Mouse (Mus musculus): ENCODE data around the gene Gpld1.
"Not testable (repeated sequence)": the region's sequence is repeated elsewhere in the genome, so short reads cannot be mapped to it uniquely, and the experiment has no call there.

Gpld1 gene

DNA sequence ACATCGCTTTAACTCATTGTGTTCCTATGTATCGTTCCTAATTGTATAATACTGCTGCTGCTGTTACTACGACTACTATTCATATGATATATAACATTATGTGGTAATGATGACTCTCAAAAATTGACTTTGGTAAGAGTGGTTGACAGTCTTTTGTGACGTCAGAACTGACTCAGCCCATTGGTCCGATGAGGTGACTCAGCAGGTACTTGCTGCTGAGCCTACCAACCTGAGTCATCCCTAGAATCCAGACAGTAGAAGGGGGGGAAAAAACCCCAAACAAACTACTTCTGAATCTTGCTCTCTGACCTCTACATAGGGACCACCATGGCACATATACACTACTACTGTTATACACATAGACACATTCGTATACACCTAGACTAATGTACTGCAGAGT, 5.9 kb downstream of the Gpld1 start:
- DNase-seq (ENCODE audit: low spot score): no peak

DNA sequence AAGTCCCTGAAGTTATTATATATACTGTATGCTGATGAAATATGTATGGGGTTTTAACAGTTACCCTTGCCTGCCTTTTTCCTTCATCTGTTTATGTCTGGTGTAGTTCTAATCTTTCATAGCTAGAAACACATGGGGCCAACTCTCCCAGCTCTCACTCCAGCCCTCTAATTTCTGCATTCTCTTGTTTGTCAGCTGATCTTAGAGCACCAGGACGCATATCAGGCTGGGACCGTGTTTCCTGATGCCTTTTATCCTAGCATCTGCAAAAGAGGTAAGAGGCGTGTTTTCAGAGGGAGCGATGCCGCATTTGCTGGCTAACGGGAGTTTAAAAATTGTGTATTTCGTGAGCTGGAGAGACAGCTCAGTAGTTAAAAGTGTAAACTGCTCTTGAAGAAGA, 9.7 kb downstream of the Gpld1 start:
- DNase-seq (ENCODE audit: low spot score): no peak

DNA sequence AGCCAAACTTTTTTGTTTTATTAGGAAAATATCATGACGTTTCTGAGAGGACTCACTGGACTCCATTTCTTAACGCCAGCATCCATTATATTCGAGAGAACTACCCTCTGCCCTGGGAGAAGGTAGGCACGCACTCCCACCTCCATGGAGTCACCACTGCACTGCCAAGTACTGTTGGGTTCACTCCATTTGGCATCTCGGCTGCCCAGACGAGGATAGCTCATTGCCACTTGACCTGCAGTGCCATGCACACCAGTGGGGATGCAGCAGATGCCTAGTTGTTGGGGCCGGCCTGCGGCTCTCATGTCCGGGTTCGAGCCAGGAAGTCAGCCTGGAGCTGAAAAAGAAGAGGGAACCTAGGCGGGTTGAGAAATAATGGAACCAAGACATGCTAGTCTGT, 12.1 kb downstream of the Gpld1 start:
- no peak for DNase-seq (ENCODE audit: low spot score)

DNA sequence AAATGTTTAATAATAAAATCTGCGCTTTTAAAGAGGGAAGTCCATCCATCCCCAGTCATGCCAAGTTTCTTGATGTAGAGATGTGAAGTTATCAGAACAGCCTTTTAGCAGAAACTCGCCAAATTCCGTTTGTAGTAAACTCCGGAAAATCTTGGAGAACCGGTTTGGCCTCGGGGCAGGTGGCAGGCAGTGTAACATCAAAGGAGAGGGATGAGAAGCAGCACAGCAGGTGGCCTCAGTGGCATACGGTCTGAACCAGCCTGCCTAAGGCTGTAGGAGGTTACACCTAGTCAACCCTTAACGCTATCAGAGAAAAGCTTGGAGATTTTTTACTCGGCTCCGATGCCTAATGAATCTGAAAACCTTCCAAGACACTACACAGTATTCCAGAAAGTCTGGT, 12.5 kb downstream of the Gpld1 start:
- DNase-seq (ENCODE audit: low spot score): no peak

DNA sequence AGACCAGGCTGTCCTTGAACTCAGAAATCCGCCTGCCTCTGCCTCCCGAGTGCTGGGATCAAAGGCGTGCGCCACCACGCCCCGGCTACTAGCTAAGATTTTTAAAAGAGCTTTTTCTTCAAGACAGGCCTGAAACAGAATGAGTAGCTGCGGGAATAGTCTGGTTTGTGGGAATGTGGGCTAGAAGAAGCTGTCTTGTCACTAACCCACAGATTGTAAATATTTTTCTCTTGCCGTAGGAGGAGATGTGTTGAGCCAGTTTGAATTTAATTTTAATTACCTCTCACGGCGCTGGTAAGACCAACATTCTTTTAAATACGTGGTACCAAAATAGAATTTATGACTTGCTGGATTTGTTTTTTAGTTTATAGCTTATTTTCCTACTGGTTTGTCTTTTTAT, 15.7 kb downstream of the Gpld1 start:
- no peak for DNase-seq (ENCODE audit: low spot score)

DNA sequence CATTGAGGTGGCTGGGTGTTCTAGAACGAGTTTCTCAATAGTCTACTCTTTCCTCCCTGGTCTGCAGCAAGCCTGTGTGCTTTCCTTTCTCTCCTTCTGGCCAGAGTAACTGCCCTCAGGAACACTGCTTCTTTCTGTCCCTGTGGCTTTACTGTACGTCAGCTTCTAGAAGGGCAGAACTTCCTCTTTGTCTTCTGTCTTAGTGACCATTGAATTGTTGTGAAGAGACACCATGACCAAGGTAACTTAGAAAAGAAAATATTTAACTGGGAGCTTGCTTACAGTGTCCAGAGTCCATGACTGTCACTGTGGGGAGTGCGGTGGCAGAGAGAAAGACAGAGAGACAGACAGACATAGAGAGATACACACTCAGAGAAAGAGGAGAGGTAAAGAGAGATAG, 17.1 kb downstream of the Gpld1 start:
- DNase-seq (ENCODE audit: low spot score): no peak

DNA sequence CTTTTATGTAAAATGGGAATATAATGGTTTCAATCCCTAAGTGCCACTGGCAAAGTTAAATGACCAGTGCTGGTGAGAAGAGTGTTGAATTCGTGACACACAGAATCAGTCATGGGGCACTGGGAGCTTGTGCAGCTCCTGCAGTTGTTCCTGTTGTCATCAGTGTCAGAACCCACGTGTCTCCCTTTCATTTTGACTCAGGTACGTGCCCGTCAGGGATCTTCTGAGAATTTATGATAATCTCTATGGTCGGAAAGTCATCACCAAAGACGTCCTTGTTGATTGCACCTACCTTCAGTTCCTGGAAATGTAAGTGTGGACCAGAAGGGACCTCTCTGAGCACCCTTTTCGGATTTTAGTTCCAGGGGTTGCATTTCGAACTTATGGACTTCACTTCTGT, 19.2 kb downstream of the Gpld1 start:
- DNase-seq (ENCODE audit: low spot score): no peak

DNA sequence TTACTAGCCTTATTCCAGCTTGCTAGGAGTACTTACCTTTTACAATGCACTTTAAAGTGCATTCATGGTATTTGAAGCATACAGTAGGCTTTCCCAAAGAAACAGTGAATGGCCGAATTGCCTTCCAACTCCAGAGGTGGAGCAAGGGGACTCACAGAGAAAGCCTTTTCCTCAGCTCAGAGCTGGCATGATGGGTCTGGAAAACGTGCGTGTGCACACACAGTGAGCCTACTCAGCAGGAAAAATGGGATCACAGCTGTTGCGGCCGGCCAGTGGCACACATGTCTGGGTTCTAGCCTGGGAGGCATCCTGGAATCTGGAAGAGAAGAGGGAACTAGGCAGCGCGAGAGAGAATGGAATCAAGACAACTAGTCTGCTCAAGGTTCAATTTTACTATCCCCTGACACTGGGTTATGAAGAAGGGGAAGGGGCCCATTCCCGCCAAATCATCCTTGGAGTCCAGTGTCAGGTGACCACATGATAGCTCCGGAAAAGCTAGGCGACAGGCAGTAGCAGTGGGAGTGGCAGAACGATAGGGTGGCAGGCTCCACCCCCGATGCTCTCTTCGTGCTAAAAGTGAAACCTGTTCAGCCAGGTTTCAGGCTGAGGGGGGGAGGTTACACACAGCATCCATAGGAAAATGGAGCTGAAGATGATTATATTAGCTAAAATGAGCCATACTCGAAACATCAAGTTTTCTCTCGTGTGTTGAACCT, 22.3 kb downstream of the Gpld1 start:
- DNase-seq (ENCODE audit: low spot score): peak; percentile 45

DNA sequence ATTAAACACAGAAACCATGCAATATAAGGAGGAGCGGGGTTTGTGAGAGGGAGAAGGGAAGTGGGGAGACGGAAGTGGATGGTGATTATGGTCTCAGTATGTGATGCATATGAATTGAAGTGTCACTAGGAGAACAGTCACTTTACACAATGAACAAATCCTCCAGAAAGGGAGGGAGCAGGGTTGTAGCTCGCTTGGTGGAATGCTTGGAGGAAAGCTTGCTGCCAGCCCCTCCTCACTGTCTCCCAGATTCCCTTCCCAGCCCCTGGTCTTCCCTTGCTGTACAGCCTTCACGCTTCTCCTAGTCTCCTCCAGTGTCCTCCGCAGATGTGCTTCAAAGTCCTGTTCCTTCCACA, 22.9 kb downstream of the Gpld1 start:
- DNase-seq (ENCODE audit: low spot score): peak; percentile 13

DNA sequence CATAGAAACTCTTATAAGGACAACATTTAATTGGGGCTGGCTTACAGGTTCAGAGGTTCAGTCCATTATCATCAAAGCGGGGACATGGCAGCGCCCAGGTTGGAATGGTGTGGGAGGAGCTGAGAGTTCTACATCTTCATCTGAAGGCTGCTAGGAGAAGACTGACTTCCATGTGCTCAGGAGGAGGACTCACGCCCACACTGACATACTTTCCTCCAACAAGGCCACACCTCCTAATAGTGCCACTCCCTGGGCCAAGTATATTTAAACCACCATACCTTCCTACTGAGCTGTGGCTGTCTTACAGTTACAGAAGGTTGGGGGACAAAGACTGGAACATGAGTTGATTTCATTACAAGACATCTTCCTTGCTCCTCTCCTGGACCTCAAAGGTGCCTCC, 28.8 kb downstream of the Gpld1 start:
- DNase-seq (ENCODE audit: low spot score): not testable (repeated sequence)

DNA sequence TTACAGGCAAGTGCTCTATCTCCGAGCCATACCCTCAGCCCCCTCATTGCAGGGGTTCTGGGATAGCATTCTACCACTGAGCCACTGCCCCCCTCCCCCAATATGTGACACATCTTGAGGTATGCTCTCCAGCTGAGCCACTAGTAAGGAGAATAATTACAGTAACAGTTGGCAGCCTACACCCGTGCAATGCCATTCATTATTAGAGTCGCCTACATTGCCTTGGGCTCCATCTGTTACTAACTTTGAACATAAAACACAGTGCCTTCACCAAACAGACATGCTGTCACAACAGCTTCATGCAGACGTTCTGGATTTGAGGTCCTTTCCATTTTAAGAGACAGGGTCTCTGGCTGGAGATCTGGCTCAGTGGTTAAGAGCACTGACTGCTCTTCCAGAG, 33.4 kb downstream of the Gpld1 start:
- DNase-seq (ENCODE audit: low spot score): peak; percentile 13

DNA sequence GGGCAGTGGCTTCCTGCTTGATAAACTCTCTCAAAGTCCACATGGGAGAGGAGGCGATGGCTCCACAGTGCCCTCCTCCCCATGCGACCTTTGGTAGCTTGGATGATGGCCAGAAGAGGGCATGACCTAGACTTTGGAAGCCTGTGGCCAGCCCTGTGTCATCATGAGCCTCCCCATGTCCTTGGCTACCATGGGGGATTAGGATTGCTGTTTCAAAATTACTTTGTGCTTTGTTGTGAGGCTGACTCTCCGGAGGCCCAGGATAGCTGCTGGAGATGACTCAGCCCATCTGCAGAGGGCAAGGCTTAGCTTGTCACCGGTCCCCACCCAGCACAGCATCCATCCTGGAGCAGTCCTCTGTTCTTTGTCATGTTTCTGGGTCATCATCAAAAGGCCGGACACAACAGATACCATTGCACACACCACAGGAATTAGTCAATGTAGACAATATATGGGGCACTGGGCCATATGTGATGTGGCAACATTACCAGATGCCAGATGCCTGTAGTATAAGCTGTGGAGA, 34.9 kb downstream of the Gpld1 start:
- no peak for DNase-seq (ENCODE audit: low spot score)

DNA sequence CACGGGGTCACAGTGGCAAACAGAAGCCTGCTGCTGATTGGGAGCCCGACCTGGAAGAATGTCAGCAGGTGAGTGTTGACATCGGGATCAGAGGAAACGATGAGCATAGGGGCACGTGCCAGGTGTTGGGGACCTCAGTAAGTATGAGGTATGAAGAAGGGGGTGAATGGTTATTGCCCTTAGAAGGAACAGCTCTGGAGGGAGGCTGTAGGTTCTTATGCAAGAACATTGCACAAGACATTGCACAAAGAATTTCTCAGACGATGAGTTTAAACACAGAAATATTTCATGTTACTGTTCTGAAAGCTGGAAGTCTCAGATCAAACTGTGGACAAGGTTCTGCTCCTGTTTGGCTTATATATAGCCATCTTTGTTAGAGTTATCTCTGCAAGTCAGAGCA, 38.1 kb downstream of the Gpld1 start:
- no peak for DNase-seq (ENCODE audit: low spot score)

DNA sequence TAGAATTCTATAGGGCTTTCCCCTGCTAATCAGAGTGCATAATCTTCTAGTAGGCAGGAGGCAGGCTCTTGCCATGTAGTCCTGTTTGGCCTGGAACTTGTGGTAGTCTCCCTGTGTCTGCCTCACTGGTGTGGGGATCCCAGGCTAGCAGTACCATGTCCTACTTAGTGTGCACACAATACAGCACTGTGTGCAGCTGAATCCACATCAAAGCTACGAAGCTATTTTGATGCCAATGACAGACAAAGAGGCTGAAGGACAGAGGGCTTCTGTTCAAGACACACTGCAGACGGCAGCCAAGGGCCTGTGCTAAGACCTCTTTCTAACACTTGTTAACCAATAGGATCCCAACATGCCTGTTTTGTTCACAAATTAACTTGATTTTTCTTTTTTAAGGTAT, 42.5 kb downstream of the Gpld1 start:
- DNase-seq (ENCODE audit: low spot score): no peak

DNA sequence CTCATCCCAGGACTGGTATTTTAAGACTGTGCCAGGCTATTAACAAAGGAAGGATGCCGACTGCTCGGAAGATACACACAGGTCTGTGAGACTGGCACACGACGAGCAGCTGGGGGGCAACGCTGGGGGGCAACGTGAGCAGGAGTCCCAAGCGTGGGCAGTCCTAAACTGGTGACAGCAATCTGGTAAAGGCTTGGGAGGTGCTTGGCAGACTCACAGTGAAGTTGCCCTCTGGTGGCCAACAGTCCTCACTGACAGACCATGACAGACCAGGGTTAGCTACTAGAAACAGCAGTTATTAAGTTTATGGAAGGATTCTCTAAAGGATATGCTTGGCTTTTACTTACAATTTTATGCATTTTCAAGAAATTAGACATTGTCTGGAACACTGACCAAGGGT, 45.4 kb downstream of the Gpld1 start:
- DNase-seq (ENCODE audit: low spot score): peak; percentile 75

DNA sequence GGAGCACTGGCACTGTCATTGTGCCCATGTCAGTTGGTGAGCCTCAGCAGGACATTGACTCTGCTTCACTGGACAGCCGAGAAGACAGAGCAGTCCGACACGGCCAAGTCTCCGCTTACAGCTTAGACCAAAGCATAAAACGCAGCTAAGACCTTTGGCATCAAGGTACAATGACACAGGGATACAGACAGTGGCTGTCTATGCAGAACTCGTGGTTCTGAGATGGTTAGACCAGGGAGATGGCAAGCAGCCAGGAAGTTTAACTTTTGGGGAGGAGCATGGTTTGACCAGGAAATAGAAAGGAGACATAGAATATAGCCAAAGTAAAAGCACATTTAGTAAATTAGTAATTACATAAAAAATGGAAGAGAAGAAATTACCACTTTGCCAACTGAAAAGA, 46.1 kb downstream of the Gpld1 start:
- DNase-seq (ENCODE audit: low spot score): no peak

DNA sequence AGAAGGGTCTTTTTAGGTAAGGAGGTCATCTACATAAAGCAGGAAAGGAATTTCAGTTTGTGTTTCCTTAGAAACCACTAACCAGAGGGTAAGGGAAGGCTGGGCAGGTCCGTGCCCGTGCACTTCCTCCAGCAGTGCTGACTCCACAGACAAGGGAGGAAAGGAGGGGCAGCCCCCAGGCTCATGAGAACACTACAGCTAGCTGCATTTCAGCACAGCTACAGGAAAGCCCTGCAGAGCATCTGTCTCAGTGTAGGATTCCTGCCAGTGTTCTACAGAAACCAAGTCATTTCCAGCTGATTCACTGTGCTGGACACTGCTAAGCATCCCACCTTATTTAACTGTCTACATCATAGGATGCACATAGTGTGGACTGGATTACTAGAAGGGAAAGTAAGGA, 50.2 kb downstream of the Gpld1 start:
- DNase-seq (ENCODE audit: low spot score): no peak

DNA sequence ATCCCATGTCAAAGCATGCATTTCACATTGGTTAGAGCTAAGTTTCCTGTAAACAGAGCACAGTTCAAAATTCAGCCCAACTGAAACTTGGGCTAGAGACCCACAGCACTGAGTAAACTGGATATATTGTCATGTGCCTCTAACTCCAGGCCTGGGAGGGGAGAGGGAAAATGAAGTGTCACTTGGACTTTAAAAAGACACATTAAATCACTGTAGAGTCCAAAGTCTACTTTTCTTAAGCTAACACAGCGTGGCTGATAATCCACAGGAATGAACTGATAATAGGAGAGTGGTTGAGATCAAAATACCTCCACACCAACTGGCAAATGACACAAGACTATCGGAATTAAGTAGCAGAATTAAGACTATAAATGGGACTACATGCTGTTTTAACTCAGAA, 56.6 kb downstream of the Gpld1 start:
- no peak for DNase-seq (ENCODE audit: low spot score)

DNA sequence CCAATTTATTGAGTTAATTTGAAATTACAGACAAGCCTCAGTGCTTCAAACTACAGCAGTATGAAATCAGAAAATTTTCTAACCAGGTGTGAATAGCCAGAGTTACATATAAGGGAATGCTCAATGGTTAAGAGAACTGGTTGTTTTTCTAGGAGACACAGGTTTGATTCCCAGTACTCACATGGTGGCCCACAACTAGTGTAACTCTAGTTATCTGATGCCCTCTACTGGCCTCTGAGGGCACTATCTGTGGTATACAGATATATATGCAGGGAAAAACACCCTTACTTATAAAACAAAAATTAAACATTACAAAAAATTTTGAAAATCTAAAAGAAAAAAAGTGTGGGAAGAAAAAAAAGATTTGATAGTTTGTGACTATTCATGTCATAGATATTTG, 60.0 kb downstream of the Gpld1 start:
- peak; percentile 16 for DNase-seq (ENCODE audit: low spot score)

DNA sequence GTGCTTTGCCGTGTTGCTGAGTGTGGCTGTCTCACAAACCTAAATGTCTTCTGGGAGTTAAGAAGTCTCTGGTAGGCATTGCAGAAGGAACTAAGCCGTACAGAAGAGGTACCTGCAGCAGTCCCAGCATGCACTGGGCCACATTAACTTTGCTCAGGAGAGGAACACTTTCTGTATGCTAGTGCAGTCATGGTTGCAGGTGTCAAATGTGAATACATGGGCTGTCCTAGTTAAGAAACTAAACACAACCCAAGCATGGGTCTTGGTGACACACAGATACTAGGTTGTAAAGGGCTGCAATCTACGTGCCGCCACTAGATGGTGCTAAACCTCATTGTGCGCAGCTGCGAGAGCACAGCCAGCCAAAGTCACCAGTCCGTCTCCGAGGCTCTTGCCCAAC, 64.2 kb downstream of the Gpld1 start:
- DNase-seq (ENCODE audit: low spot score): no peak

DNA sequence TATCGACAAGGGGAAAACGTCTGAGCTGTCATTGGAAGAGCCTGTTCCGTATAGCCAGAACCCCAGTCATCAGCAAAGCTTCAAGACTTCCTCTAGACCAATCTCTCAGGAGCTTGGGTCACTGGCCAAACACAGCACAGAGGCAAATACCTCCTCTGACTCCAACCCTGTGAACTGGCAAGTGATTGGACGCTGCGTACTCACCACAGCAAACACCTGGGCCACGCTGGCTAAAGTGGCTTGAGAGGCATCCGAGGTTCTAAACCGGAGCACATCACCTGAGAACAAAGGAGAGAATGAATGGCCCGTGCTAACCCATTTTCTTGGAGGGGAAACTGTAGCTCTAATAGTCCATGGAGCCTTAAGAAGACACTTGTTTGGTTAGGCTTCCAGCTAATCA, 75.4 kb downstream of the Gpld1 start:
- no peak for DNase-seq (ENCODE audit: low spot score)

DNA sequence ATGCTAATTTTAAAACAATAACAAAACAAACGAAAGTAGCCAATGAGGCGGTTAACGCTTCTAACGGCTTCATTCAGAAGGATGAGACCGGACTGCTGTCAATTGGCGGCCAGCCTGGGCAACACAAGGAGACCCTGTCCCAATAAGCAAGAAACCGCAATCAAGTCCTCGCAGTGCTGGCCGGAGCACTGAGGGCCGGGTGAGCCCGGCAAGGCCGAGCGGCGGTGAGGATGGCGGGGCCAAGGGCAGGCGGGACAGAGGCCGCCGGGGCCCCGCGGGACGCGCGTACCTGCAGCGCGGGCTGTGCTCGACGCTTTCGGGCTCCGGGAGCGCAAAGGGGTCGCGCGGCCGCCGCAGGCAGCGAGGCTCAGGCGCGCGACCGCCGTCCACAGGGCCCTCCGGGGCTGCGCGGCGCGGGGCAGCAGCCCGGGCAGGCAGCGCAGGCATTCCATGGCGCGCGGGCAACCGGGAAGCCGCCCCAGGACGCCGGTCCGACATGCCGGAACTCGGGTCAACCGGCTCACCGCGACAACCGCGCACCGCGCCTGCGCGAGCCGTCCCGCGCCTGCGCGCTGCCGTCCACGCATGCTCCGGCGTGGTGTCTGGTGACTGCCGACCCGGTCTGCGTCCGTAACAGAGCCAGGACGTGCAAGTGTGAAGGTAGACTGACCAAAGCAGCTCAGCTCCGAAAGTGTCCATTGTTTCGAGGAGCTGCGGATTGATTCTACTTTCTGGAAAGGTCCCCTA, 77.0 kb downstream of the Gpld1 start, which contains the start of gene Mrs2:
Gene Mrs2, minus strand, starts transcription at position 587 of the 747 bp plus-strand sequence.
- peak; percentile 89 for DNase-seq (ENCODE audit: low spot score)

DNA sequence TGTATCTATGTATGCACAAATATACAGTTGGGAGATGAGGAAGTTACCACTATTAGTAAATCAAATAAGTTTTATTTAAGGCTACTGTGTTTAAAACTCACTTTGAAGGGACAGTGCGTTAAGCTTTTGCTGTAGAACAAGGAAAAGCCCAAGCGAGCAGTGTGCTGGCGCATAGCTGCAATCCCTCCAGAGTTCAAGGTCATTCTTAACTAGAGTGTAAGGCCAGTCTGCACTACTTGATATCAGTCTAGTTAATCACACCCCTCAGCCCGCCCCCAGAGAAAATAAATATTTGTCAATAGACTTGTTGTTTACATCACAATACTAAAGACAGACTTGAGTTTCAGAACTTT, 77.6 kb downstream of the Gpld1 start:
- DNase-seq (ENCODE audit: low spot score): no peak

DNA sequence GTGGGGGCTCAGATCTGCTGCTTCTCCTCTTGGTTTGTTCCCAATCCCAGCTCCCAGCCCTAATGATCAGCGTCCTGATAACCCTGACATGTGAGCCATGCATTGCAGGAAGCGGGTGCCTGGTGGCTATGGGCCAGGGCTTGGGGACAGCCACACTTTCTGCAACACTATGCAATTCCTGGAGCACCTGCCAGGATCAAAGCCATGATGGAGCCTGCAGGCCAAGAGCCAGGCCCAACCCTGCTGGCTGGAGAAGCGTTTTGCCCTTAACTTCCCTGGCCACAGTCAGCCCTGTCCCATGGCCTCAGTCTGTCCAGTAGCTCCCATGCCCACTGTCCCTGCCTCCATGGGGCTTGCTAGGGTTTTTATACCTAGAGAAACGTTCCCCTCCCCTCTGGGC, 79.4 kb downstream of the Gpld1 start:
- no peak for DNase-seq (ENCODE audit: low spot score)

Data from retina, embryonic 14.5 days (tissue).